Mouse (Mus musculus): Measurements from ENCODE around the gene Capn1.
"Not testable (repeated sequence)": the region's sequence is repeated elsewhere in the genome, so short reads cannot be mapped to it uniquely, and the experiment has no call there.

Gene Capn1

GRCm38 (mm10) chr19:6015511-6016315 lies at the start of gene Capn1:
Capn1 (minus strand) TSS chr19:6015897.
- DNase-seq (ENCODE audit: low read depth), result peak; percentile 49

- no peak for DNase-seq (ENCODE audit: low read depth)
These were observed 47.4 kb upstream of the Capn1 start for GRCm38 (mm10) chr19:6063081-6063480.

- no peak for DNase-seq (ENCODE audit: low read depth)
These were observed 46.7 kb upstream of the Capn1 start for GRCm38 (mm10) chr19:6062418-6062817.

GRCm38 (mm10) chr19:6061641-6062302 lies 46.1 kb upstream of the Capn1 start:
- no peak for DNase-seq (ENCODE audit: low read depth)

GRCm38 (mm10) chr19:6061021-6061533 lies 45.4 kb upstream of the Capn1 start, which contains the start of gene Znhit2:
Znhit2 (plus strand) TSS chr19:6061192.
- DNase-seq (ENCODE audit: low read depth), result peak; percentile 92

- DNase-seq (ENCODE audit: low read depth), result no peak
These were observed 43.3 kb upstream of the Capn1 start for GRCm38 (mm10) chr19:6058966-6059365.

GRCm38 (mm10) chr19:6058513-6058912 lies 42.8 kb upstream of the Capn1 start:
- DNase-seq (ENCODE audit: low read depth), result no peak

- peak; percentile 94 for DNase-seq (ENCODE audit: low read depth)
These were observed 41.8 kb upstream of the Capn1 start, which contains the start of the genes Mrpl49 and Fau for GRCm38 (mm10) chr19:6057313-6058096. Mrpl49 (minus strand) TSS chr19:6057785. Fau (plus strand) TSS chr19:6057844.

GRCm38 (mm10) chr19:6056696-6057095 lies 41.0 kb upstream of the Capn1 start:
- no peak for DNase-seq (ENCODE audit: low read depth)

- no peak for DNase-seq (ENCODE audit: low read depth)
These were observed 38.6 kb upstream of the Capn1 start for GRCm38 (mm10) chr19:6054296-6054695.

GRCm38 (mm10) chr19:6052516-6052915 lies 36.8 kb upstream of the Capn1 start:
- DNase-seq (ENCODE audit: low read depth), result no peak

GRCm38 (mm10) chr19:6048681-6049410 lies 33.1 kb upstream of the Capn1 start:
- no peak for DNase-seq (ENCODE audit: low read depth)

- DNase-seq (ENCODE audit: low read depth), result no peak
These were observed 32.1 kb upstream of the Capn1 start for GRCm38 (mm10) chr19:6047899-6048166.

- no peak for DNase-seq (ENCODE audit: low read depth)
These were observed 31.6 kb upstream of the Capn1 start for GRCm38 (mm10) chr19:6047154-6047898.

GRCm38 (mm10) chr19:6046294-6047153 lies 30.8 kb upstream of the Capn1 start, which contains the start of gene Syvn1:
Syvn1 (plus strand) TSS chr19:6046576.
- DNase-seq (ENCODE audit: low read depth), result peak; percentile 87

- no peak for DNase-seq (ENCODE audit: low read depth)
These were observed 29.9 kb upstream of the Capn1 start for GRCm38 (mm10) chr19:6045366-6046293.

- DNase-seq (ENCODE audit: low read depth), result not testable (repeated sequence)
These were observed 28.4 kb upstream of the Capn1 start for GRCm38 (mm10) chr19:6044102-6044501.

GRCm38 (mm10) chr19:6042293-6042692 lies 26.6 kb upstream of the Capn1 start:
- no peak for DNase-seq (ENCODE audit: low read depth)

GRCm38 (mm10) chr19:6040002-6040401 lies 24.3 kb upstream of the Capn1 start:
- DNase-seq (ENCODE audit: low read depth), result no peak

All from c-Kit-positive CD71-negative TER-119-negative erythroid progenitor cells, embryonic 14.5 days (primary cell).